Mouse (Mus musculus) MEL (cell line): ENCODE measurements around the gene Ubr1. TPM values are rescaled to one million over a fixed set of nuclear protein-coding genes. Genes with fewer than 3 reads are reported as not detected.

Experiments
- DNase-seq: peaks from one replicate; pipeline ENCODE4 v3.0.0; 2011; ENCODE audit warnings: low read depth, low spot score
- H3K27ac ChIP-seq: 2 replicates; pipeline ENCODE4 v1.5.1; 2012; ENCODE audit warnings: low read depth, mild to moderate bottlenecking, control low read depth, low read length, moderate library complexity; ENCODE audit not compliant: control insufficient read depth
- H3K27me3 ChIP-seq, 2 experiments: fragments of 150-350 bp in 1 of 2; sonication (generic) in 1 of 2; 2 replicates each; pipeline ENCODE4 v1.6.1; 2012; ENCODE audit warnings: low read length in 2 of 2, mild to moderate bottlenecking in 2 of 2, improper control_type of control experiment in 1 of 2, moderate library complexity in 1 of 2; ENCODE audit not compliant: insufficient read depth in 2 of 2, control insufficient read depth in 1 of 2
- H3K36me3 ChIP-seq, 2 experiments: 2 replicates each; pipeline ENCODE4 v1.6.1; 2012 to 2014; ENCODE audit warnings: low read length in 2 of 2, improper control_type of control experiment in 1 of 2, inconsistent platforms in 1 of 2, mild to moderate bottlenecking in 1 of 2; ENCODE audit not compliant: insufficient read depth in 2 of 2, control insufficient read depth in 1 of 2
- H3K4me1 ChIP-seq, 2 experiments: fragments of 150-350 bp in 1 of 2; sonication (generic) in 1 of 2; 2 replicates each; pipeline ENCODE4 v1.6.1; 2012; ENCODE audit warnings: low read length in 2 of 2, improper control_type of control experiment in 1 of 2, mild to moderate bottlenecking in 1 of 2; ENCODE audit not compliant: insufficient read depth in 2 of 2, control insufficient read depth in 1 of 2
- H3K4me3 ChIP-seq, 2 experiments: fragments of 150-350 bp in 1 of 2; sonication (generic) in 1 of 2; 2 replicates each; pipeline ENCODE4 v1.5.1; 2012; ENCODE audit warnings: low read depth in 2 of 2, low read length in 2 of 2, mild to moderate bottlenecking in 2 of 2, moderate library complexity in 2 of 2, control low read depth in 1 of 2, improper control_type of control experiment in 1 of 2; ENCODE audit not compliant: control insufficient read depth in 1 of 2, insufficient read depth in 1 of 2
- H3K79me2 ChIP-seq: 2 replicates; pipeline ENCODE4 v1.6.1; 2012; ENCODE audit warnings: mild to moderate bottlenecking, low read length, moderate library complexity; ENCODE audit not compliant: control insufficient read depth, poor library complexity, insufficient read depth
- H3K9ac ChIP-seq: 2 replicates; pipeline ENCODE4 v1.6.1; 2012; ENCODE audit warnings: low read depth, mild to moderate bottlenecking, control low read depth, low read length, moderate library complexity; ENCODE audit not compliant: control insufficient read depth, poor library complexity, severe bottlenecking
- H3K9me3 ChIP-seq: fragments of 150-350 bp; sonication (generic); replicated peaks from 2 replicates; pipeline ENCODE4 v1.6.1; 2012; ENCODE audit warnings: mild to moderate bottlenecking, low read length, improper control_type of control experiment, moderate library complexity; ENCODE audit not compliant: insufficient read depth
- CHD1 ChIP-seq: IDR thresholded peaks from 2 replicates; pipeline ENCODE4 v1.6.1; 2012; ENCODE audit warnings: low read depth, mild to moderate bottlenecking, inconsistent platforms, low read length, improper control_type of control experiment
- CHD2 ChIP-seq: IDR thresholded peaks from 2 replicates; pipeline ENCODE4 v1.6.1; 2011; ENCODE audit warnings: low read length, improper control_type of control experiment
- E2F4 ChIP-seq: IDR thresholded peaks from 2 replicates; pipeline ENCODE4 v1.6.1; 2011; ENCODE audit warnings: low read depth, low read length, improper control_type of control experiment, borderline replicate concordance
- ELF1 ChIP-seq: IDR thresholded peaks from 2 replicates; pipeline ENCODE4 v1.6.1; 2014; ENCODE audit warnings: low read depth, mild to moderate bottlenecking, inconsistent platforms, low read length, improper control_type of control experiment, moderate library complexity
- EP300 ChIP-seq, 2 experiments: IDR thresholded peaks; 2 replicates each; pipeline ENCODE4 v1.6.1; 2011; ENCODE audit warnings: improper control_type of control experiment in 2 of 2, low read length in 2 of 2, low read depth in 1 of 2, mild to moderate bottlenecking in 1 of 2
- ETS1 ChIP-seq: IDR thresholded peaks from 2 replicates; pipeline ENCODE4 v1.6.1; 2012; ENCODE audit warnings: low read depth, mild to moderate bottlenecking, inconsistent platforms, low read length, improper control_type of control experiment, moderate library complexity
- GABPA ChIP-seq: IDR thresholded peaks from 2 replicates; pipeline ENCODE4 v1.6.1; 2012; ENCODE audit warnings: low read depth, mild to moderate bottlenecking, inconsistent platforms, low read length, improper control_type of control experiment, moderate library complexity
- GATA1 ChIP-seq: IDR thresholded peaks from 2 replicates; pipeline ENCODE4 v1.6.1; 2011; ENCODE audit warnings: low read depth, low read length, improper control_type of control experiment
- HCFC1 ChIP-seq: IDR thresholded peaks from 2 replicates; pipeline ENCODE4 v1.6.1; 2012; ENCODE audit warnings: low read depth, mild to moderate bottlenecking, inconsistent platforms, low read length, improper control_type of control experiment, moderate library complexity
- JUND ChIP-seq: IDR thresholded peaks from 2 replicates; pipeline ENCODE4 v1.6.1; 2011; ENCODE audit warnings: low read depth, mild to moderate bottlenecking, improper control_type of control experiment, low read length
- MAX ChIP-seq: IDR thresholded peaks from 2 replicates; pipeline ENCODE4 v1.6.1; 2011; ENCODE audit warnings: low read length, improper control_type of control experiment
- MYB ChIP-seq: IDR thresholded peaks from 2 replicates; pipeline ENCODE4 v1.6.1; 2011; ENCODE audit warnings: mild to moderate bottlenecking, low read depth, low read length, improper control_type of control experiment
- NELFE ChIP-seq: IDR thresholded peaks from 2 replicates; pipeline ENCODE4 v1.6.1; 2011; ENCODE audit warnings: low read depth, low read length, improper control_type of control experiment
- POLR2AphosphoS2 ChIP-seq: IDR thresholded peaks from 2 replicates; pipeline ENCODE4 v1.6.1; 2011; ENCODE audit warnings: low read length, improper control_type of control experiment
- POLR2AphosphoS5 ChIP-seq: IDR thresholded peaks from 2 replicates; pipeline ENCODE4 v1.6.1; 2012; ENCODE audit warnings: low read depth, borderline replicate concordance, mild to moderate bottlenecking, inconsistent platforms, low read length, moderate library complexity, mixed read lengths
- RCOR1 ChIP-seq: IDR thresholded peaks from 2 replicates; pipeline ENCODE4 v1.6.1; 2012; ENCODE audit warnings: low read depth, mild to moderate bottlenecking, inconsistent platforms, low read length, improper control_type of control experiment
- SMC3 ChIP-seq: IDR thresholded peaks from 2 replicates; pipeline ENCODE4 v1.6.1; 2011; ENCODE audit warnings: low read depth, low read length, improper control_type of control experiment
- ZMIZ1 ChIP-seq: IDR thresholded peaks from 2 replicates; pipeline ENCODE4 v1.6.1; 2012; ENCODE audit warnings: low read depth, mild to moderate bottlenecking, inconsistent platforms, low read length, improper control_type of control experiment, moderate library complexity
- polyA plus RNA-seq, 2 experiments: library from polyadenylated mRNA; stranded (reverse) in 1 of 2; unstranded in 1 of 2; fragments of >175 nt in 1 of 2; fragments of >200 nt in 1 of 2; gene quantifications; 2 replicates each; pipeline versions ENCODE4 v1.2.1 to v1.2.4; 2012; ENCODE audit warnings: low replicate concordance in 2 of 2, low read depth in 1 of 2; ENCODE audit not compliant: insufficient read length in 2 of 2, insufficient read depth in 1 of 2, missing spikeins in 1 of 2
- total RNA-seq: library from RNA; depleted of rRNA; stranded (reverse); fragments of 300-350 nt; gene quantifications from 2 replicates; pipeline ENCODE4 v1.2.3, GENCODE M21; 2012

Gene Ubr1
- total and polyA plus RNA-seq, 3 experiments = 12.8 to 27.8 TPM; not detected in 1

DNA sequence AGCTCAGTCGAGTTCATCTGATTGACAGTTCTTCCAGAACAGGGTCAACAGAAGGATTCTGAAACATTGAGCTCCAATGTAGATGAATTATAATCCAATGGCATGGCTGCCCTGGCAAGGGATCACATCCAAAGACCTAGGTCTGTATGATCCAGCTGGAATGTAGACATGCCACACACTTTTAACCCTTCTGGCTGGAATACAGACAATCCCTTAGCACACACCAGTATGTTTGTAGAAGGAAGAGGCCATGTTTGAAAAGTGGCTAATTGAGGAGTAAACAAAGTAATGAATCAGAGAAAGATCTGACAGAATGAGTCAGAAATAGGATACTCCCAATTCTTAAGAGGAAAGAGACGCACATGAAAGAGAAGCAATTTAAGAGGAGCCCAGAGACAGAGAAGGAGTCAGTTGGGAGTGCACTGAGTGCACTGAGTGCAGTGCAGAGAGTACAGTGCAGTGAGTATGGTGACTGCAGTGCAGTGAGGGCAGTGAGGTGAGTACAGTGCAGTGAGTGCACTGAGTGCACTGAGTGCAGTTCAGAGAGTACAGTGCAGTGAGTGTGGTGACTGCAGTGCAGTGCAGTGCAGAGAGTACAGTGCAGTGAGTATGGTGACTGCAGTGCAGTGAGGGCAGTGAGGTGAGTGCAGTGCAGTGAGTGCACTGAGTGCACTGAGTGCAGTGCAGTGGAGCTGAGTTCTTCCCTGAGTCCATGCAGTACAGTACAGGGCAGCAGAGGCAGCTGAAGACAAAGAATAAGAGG is 18.2 kb downstream of the Ubr1 start (continued):
- TF ChIP-seq CHD1 (no peak), HCFC1 (no peak)

DNA sequence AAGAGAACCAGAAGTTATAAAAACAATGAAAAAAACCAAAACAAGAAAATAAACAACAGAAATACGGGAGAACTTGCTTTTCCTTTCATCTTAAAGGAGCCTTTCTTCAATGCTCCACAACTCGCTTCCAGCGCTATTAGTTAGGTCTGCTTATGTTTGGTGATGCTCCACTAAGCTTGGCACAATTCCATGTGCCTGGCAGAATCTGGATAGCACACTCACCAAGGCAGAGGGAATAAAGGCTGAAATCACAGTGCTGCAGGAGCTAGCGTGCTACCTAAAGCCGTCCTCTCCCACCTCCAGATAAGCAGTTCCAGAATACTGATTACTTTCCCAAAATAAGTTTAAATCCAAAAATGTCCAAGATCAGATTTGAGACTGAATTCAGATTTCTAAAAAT is 19.3 kb downstream of the Ubr1 start:
- Histone ChIP-seq H3K4me3 (no peak overlapping the region), H3K9ac (no peak overlapping the region), H3K9me3 (no peaks in the 10 kb centered on the region), H3K27me3 (no peaks in the 10 kb centered on the region), H3K27ac (no peak overlapping the region), H3K36me3 (peaks cover 2 to 20% of the 10 kb centered on the region in 2 experiments; a peak in 3 of 4 replicates), H3K79me2 (no peaks in the 10 kb centered on the region), H3K4me1 (no peaks in the 10 kb centered on the region)
- no peak for DNase-seq
- TF ChIP-seq POLR2AphosphoS5 (no peak), MAX (no peak), ZMIZ1 (no peak), CHD1 (no peak), JUND (no peak), ETS1 (no peak), CHD2 (no peak)

DNA sequence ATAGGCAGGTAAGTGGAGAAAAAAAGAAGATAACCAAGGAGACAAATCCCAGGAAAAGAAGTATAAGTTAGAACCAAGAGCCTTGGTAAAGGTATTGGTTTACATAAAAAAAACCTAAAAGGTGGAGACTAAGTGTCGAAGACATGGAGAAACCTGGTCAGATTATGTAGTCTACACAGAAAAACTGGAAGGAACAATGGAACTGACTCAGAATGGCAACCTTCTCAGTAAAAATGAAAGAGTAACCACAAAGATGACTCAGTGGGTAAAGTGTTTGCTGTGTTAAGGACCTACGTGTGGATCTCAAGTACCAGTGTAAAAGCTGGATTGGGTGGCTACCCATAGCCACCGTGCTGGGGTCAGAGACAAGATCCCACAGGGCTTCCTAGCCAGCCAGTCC is 37.5 kb downstream of the Ubr1 start:
- no peak for DNase-seq
- Histone ChIP-seq H3K79me2 (no peaks in the 10 kb centered on the region), H3K4me1 (no peaks in the 10 kb centered on the region), H3K27ac (no peak overlapping the region), H3K36me3 (peaks cover 0 to 10% of the 10 kb centered on the region in 2 experiments; a peak in 2 of 4 replicates), H3K9me3 (no peaks in the 10 kb centered on the region), H3K9ac (no peak overlapping the region)
- TF ChIP-seq E2F4 (no peak), ZMIZ1 (no peak), GABPA (no peak), SMC3 (no peak), EP300 (IDR thresholded peaks at IDR 0.05; ENCODE audit: low read depth in 1 of 2, low read length in 2 of 2) (no peak)
- TF ChIP-seq, all 39 proteins: peak for 0
- Histone ChIP-seq H3K4me3 (no peak overlapping the region), H3K27me3 (no peaks in the 10 kb centered on the region)

DNA sequence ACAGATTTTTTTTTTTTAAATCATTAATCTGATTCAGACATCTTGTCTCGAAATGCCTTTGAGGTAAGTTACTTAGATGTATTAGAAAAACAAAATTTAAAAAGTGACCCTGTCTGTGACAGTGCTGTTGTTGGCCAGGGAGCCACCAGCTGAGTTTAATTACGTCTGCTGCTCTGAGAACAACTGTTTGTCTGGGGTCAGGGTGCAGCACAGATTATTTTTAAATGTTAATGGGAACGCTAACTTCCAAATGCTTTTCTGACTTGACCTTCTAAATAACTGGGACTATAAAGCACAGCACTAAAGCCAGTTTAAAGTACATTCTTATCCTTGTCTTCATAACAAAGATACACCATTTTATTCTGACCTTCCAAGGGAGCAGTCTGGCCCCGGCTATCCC is 61.0 kb downstream of the Ubr1 start:
- H3K36me3 ChIP-seq = peaks cover 0 to 19% of the 10 kb centered on the region in 2 experiments; a peak in 3 of 4 replicates
- H3K9me3 ChIP-seq = no peaks in the 10 kb centered on the region
- DNase-seq = no peak

More for the DNA sequence above, 61.0 kb downstream of the Ubr1 start:
- TF ChIP-seq MYB (no peak), SMC3 (no peak), GATA1 (no peak), NELFE (no peak), MAX (no peak), RCOR1 (no peak), POLR2AphosphoS5 (no peak), POLR2AphosphoS2 (no peak), E2F4 (no peak), ELF1 (no peak)
- Histone ChIP-seq H3K79me2 (no peaks in the 10 kb centered on the region), H3K4me3 (no peak overlapping the region), H3K4me1 (no peaks in the 10 kb centered on the region), H3K9ac (no peak overlapping the region), H3K27ac (no peak overlapping the region), H3K27me3 (no peaks in the 10 kb centered on the region)
